Mouse (Mus musculus): Measurements from ENCODE around the gene Mbtps2.

GRCm38 (mm10) chrX:157642856-157643255 lies 44.3 kb upstream of the Mbtps2 start:
- TF ChIP-seq CTCF (IDR thresholded peaks at IDR 0.05; ENCODE audit: low read depth) (no peak), EP300 (IDR thresholded peaks at IDR 0.05; ENCODE audit: low read depth) (no peak)

Measured in liver, postnatal 0 days (tissue).